Mouse (Mus musculus) forebrain, embryonic 16.5 days (tissue): ENCODE results near the gene Kpna2. TPM values are rescaled to one million over a fixed set of nuclear protein-coding genes. Genes with fewer than 3 reads are reported as not detected.

Experiments used
- ATAC-seq: fragments of 200-750 bp; cut with Nextera tagmentation; 2 replicates; pipeline ENCODE4 v1.8.0; 2017; ENCODE audit warnings: mild to moderate bottlenecking, moderate library complexity
- H3K27ac ChIP-seq: fragments of 300-500 bp; sonication (generic); 2 replicates; pipeline ENCODE4 v1.5.1; 2014; ENCODE audit warnings: low read length, control low read depth
- H3K27me3 ChIP-seq: fragments of 300-500 bp; sonication (generic); replicated peaks from 2 replicates; pipeline ENCODE4 v1.6.1; 2014; ENCODE audit warnings: low read length; ENCODE audit not compliant: control insufficient read depth, insufficient read depth
- H3K36me3 ChIP-seq: fragments of 300-500 bp; sonication (generic); 2 replicates; pipeline ENCODE4 v1.6.1; 2014; ENCODE audit not compliant: control insufficient read depth, insufficient read depth
- H3K4me1 ChIP-seq: fragments of 300-500 bp; sonication (generic); replicated peaks from 2 replicates; pipeline ENCODE4 v1.6.1; 2014; ENCODE audit warnings: low read length; ENCODE audit not compliant: control insufficient read depth, insufficient read depth
- H3K4me2 ChIP-seq: fragments of 300-500 bp; sonication (generic); 2 replicates; pipeline ENCODE4 v1.6.1; 2014; ENCODE audit warnings: mild to moderate bottlenecking, low read length, control low read depth
- H3K4me3 ChIP-seq: fragments of 300-500 bp; sonication (generic); replicated peaks from 2 replicates; pipeline ENCODE4 v1.5.1; 2014; ENCODE audit warnings: mild to moderate bottlenecking, low read length, control low read depth
- H3K9ac ChIP-seq: fragments of 300-500 bp; sonication (generic); replicated peaks from 2 replicates; pipeline ENCODE4 v1.6.1; 2014; ENCODE audit warnings: low read depth, low read length, control low read depth
- H3K9me3 ChIP-seq: fragments of 300-500 bp; sonication (generic); 2 replicates; pipeline ENCODE4 v1.6.1; 2016; ENCODE audit warnings: low read length; ENCODE audit not compliant: control insufficient read depth
- WGBS: fragments of 180-500 bp; shearing (Covaris S2); extraction: QIAGEN DNeasy Blood & Tissue Kit; methylation state at CpG from one replicate; pipeline ENCODE4 v1.1.7; 2014; 5-methylcytosine and 5-hydroxymethylcytosine counted together
- polyA plus RNA-seq: library from polyadenylated mRNA; unstranded; fragments of >200 nt; fragmentation: Nextera tagmentation; extraction: Ambion mirVana; gene quantifications from 2 replicates; pipeline ENCODE4 v1.2.1, GENCODE M21; 2015

Kpna2 gene
- polyA plus RNA-seq, 1 experiment from 2014 or later, result 230 TPM

- WGBS, result 90% methylated on average over 5 of the region's 5 CpGs
- no peak overlapping the region for H3K4me2 ChIP-seq
- H3K9ac ChIP-seq, result no peak overlapping the region
- H3K9me3 ChIP-seq, result no peaks in the 10 kb centered on the region
- no peak for ATAC-seq
- H3K36me3 ChIP-seq, result no peaks in the 10 kb centered on the region
- no peak overlapping the region for H3K4me3 ChIP-seq
- no peak overlapping the region for H3K27ac ChIP-seq
- H3K27me3 ChIP-seq, result no peaks in the 10 kb centered on the region
- no peaks in the 10 kb centered on the region for H3K4me1 ChIP-seq
Measured at GRCm38 (mm10) chr11:106973016-106973415, 26.3 kb downstream of the Kpna2 start.

GRCm38 (mm10) chr11:106969798-106970197 lies 29.5 kb downstream of the Kpna2 start:
- ATAC-seq, result no peak
- Histone ChIP-seq H3K9ac (no peak overlapping the region), H3K36me3 (no peaks in the 10 kb centered on the region), H3K27me3 (no peaks in the 10 kb centered on the region), H3K4me1 (no peaks in the 10 kb centered on the region), H3K4me3 (no peak overlapping the region), H3K9me3 (no peaks in the 10 kb centered on the region; the same call in 1 of the 2 replicates), H3K4me2 (no peak overlapping the region), H3K27ac (no peak overlapping the region)
- WGBS, result 94% methylated on average over 8 of the region's 8 CpGs

- Histone ChIP-seq H3K4me3 (no peak overlapping the region), H3K36me3 (no peaks in the 10 kb centered on the region), H3K4me2 (no peak overlapping the region), H3K9ac (no peak overlapping the region), H3K4me1 (no peaks in the 10 kb centered on the region), H3K27me3 (no peaks in the 10 kb centered on the region), H3K27ac (no peak overlapping the region), H3K9me3 (no peaks in the 10 kb centered on the region; the same call in 1 of the 2 replicates)
- ATAC-seq, result no peak
- WGBS, result 84% methylated on average over 10 of the region's 10 CpGs
Measured at GRCm38 (mm10) chr11:106967630-106968029, 31.7 kb downstream of the Kpna2 start.

- WGBS, result 87% methylated on average over 4 of the region's 4 CpGs
Measured at GRCm38 (mm10) chr11:106965881-106966280, 33.5 kb downstream of the Kpna2 start.

GRCm38 (mm10) chr11:106962310-106962709 lies 37.0 kb downstream of the Kpna2 start:
- Histone ChIP-seq H3K27ac (no peak overlapping the region), H3K27me3 (no peaks in the 10 kb centered on the region), H3K4me3 (no peak overlapping the region), H3K9me3 (no peaks in the 10 kb centered on the region; the same call in 1 of the 2 replicates), H3K36me3 (no peaks in the 10 kb centered on the region), H3K9ac (no peak overlapping the region), H3K4me1 (no peaks in the 10 kb centered on the region), H3K4me2 (no peak overlapping the region)
- 82% methylated on average over 9 of the region's 9 CpGs for WGBS
- ATAC-seq, result no peak

More at GRCm38 (mm10) chr11:106965881-106966280, 33.5 kb downstream of the Kpna2 start:
- no peak overlapping the region for H3K4me3 ChIP-seq
- no peaks in the 10 kb centered on the region for H3K27me3 ChIP-seq
- no peaks in the 10 kb centered on the region; the same call in 1 of the 2 replicates for H3K9me3 ChIP-seq
- ATAC-seq, result no peak
- H3K4me1 ChIP-seq, result no peaks in the 10 kb centered on the region
- no peaks in the 10 kb centered on the region for H3K36me3 ChIP-seq
- H3K9ac ChIP-seq, result no peak overlapping the region
- H3K4me2 ChIP-seq, result no peak overlapping the region
- no peak overlapping the region for H3K27ac ChIP-seq

GRCm38 (mm10) chr11:106961471-106962081 lies 37.8 kb downstream of the Kpna2 start:
- no peak overlapping the region for H3K9ac ChIP-seq
- H3K4me2 ChIP-seq, result no peak overlapping the region
- ATAC-seq, result no peak
- no peak overlapping the region for H3K27ac ChIP-seq
- H3K27me3 ChIP-seq, result no peaks in the 10 kb centered on the region
- no peaks in the 10 kb centered on the region; the same call in 1 of the 2 replicates for H3K9me3 ChIP-seq
- WGBS, result 77% methylated on average over 13 of the region's 13 CpGs
- H3K4me3 ChIP-seq, result no peak overlapping the region
- no peaks in the 10 kb centered on the region for H3K36me3 ChIP-seq
- no peaks in the 10 kb centered on the region for H3K4me1 ChIP-seq

- Histone ChIP-seq H3K4me2 (no peak overlapping the region), H3K27me3 (no peaks in the 10 kb centered on the region), H3K9ac (no peak overlapping the region), H3K9me3 (no peaks in the 10 kb centered on the region), H3K4me1 (no peaks in the 10 kb centered on the region), H3K36me3 (no peaks in the 10 kb centered on the region), H3K4me3 (no peak overlapping the region), H3K27ac (no peak overlapping the region)
- WGBS, result 91% methylated on average over 5 of the region's 5 CpGs
- ATAC-seq, result no peak
Measured at GRCm38 (mm10) chr11:106959121-106959520, 40.2 kb downstream of the Kpna2 start.

- Histone ChIP-seq H3K9ac (no peak overlapping the region), H3K27me3 (no peaks in the 10 kb centered on the region), H3K9me3 (no peaks in the 10 kb centered on the region), H3K27ac (no peak overlapping the region), H3K36me3 (no peaks in the 10 kb centered on the region), H3K4me3 (no peak overlapping the region), H3K4me1 (no peaks in the 10 kb centered on the region), H3K4me2 (no peak overlapping the region)
- no peak for ATAC-seq
- 88% methylated on average over 6 of the region's 6 CpGs for WGBS
Measured at GRCm38 (mm10) chr11:106958407-106959071, 40.8 kb downstream of the Kpna2 start.

- H3K4me2 ChIP-seq, result no peak overlapping the region
- no peak overlapping the region for H3K27ac ChIP-seq
- WGBS, result 86% methylated on average over 12 of the region's 12 CpGs
- H3K36me3 ChIP-seq, result no peaks in the 10 kb centered on the region
- H3K4me1 ChIP-seq, result no peaks in the 10 kb centered on the region
- H3K4me3 ChIP-seq, result no peak overlapping the region
- H3K9ac ChIP-seq, result no peak overlapping the region
- no peaks in the 10 kb centered on the region for H3K27me3 ChIP-seq
- ATAC-seq, result no peak
- no peaks in the 10 kb centered on the region for H3K9me3 ChIP-seq
Measured at GRCm38 (mm10) chr11:106957271-106957980, 41.9 kb downstream of the Kpna2 start.
